18 mouse cellular contexts compared by ENCODE assay signal in the genomic region with DNA sequence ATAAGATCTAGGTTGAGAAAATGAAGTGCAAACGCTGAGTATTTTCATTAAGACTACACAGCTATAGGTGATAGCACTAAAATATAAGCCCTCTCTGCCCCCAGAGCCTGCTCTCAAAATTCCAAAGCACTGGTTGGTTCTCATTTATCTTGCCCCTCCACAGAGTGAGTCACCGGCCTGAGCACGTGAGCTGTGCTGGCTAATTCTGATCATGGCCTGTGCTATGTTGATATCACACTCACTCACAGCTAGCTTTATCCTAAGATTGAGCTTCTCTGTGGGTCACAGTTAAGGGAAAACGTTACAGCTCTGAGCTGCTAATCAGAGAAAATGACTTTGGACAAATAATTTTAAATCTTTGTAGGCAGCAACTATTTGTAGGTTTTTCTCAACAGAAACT. TPM values are rescaled to one million over a fixed set of nuclear protein-coding genes. Genes with fewer than 3 reads are reported as not detected.
DNase-seq lines count a peak whose midpoint lies in the region; ATAC-seq and TF ChIP-seq lines count a peak whose summit lies in the region.
"Had no signal": no experiment of that assay in that cellular context is flagged by ENCODE, and none has a peak within 500 bp of the region (broad histone marks: within the 10 kb centered on the region; RNA-seq: fewer than 3 reads in every experiment).

No protein-coding gene starts in this region.

- no peak overlapping the region for H3K9ac ChIP-seq in intestine, postnatal 0 days (ENCODE audit: low read depth, low read length)
- no peak overlapping the region for H3K9ac ChIP-seq in intestine, embryonic 15.5 days
- H3K9ac ChIP-seq: neural tube, embryonic 13.5 days had no signal

- H3K9me3 ChIP-seq in intestine, postnatal 0 days (ENCODE audit: control insufficient read depth), result no peaks in the 10 kb centered on the region
- H3K9me3 ChIP-seq in intestine, embryonic 15.5 days, result no peaks in the 10 kb centered on the region
- no peaks in the 10 kb centered on the region for H3K9me3 ChIP-seq in forebrain, embryonic 10.5 days
- no peaks in the 10 kb centered on the region for H3K9me3 ChIP-seq in hindbrain, embryonic 10.5 days
- H3K9me3 ChIP-seq: neural tube, embryonic 13.5 days had no signal

- no peak for TF ChIP-seq POLR2A in small intestine, adult 2 months (IDR thresholded peaks at IDR 0.05; ENCODE audit: low read depth, low read length)

- peak; percentile 75 for DNase-seq in c-Kit-positive CD71-positive TER-119-positive erythroid progenitor cells, embryonic 14.5 days (ENCODE audit: low spot score)
- peak; percentile 52 for DNase-seq in heart, postnatal 4 days
- no peak for DNase-seq in forebrain, embryonic 10.5 days (ENCODE audit: extremely low spot score, low spot score)
- no peak for DNase-seq in hindbrain, embryonic 10.5 days (ENCODE audit: low spot score)
- no peak for DNase-seq in frontal cortex, postnatal 36 days (ENCODE audit: low spot score in 2 of 2)
- DNase-seq: cerebellum, adult 18-20 months; kidney, postnatal 25 days; layer of hippocampus, postnatal 36 days; midbrain, embryonic 14.5 days; right cerebral cortex, postnatal 25 days had no signal

- no peak overlapping the region for H3K4me3 ChIP-seq in intestine, postnatal 0 days (ENCODE audit: low read depth, low read length)
- no peak overlapping the region for H3K4me3 ChIP-seq in intestine, embryonic 15.5 days (replicated peaks)
- no peak overlapping the region for H3K4me3 ChIP-seq in small intestine, adult 2 months (ENCODE audit: low read depth, low read length)
- H3K4me3 ChIP-seq in forebrain, embryonic 10.5 days, result no peak overlapping the region
- H3K4me3 ChIP-seq in hindbrain, embryonic 10.5 days, result no peak overlapping the region
- H3K4me3 ChIP-seq: neural tube, embryonic 13.5 days had no signal

- TF ChIP-seq CTCF in intestine, postnatal 0 days (IDR thresholded peaks at IDR 0.05; ENCODE audit: low read depth), result no peak
- TF ChIP-seq CTCF in small intestine, adult 2 months (IDR thresholded peaks at IDR 0.05; ENCODE audit: extremely low read depth, insufficient read length, insufficient replicate concordance, low read depth, low read length), result no peak

- 59% methylated on average over 4 of the region's 4 CpGs for WGBS in intestine, postnatal 0 days
- 82% methylated on average over 4 of the region's 4 CpGs for WGBS in intestine, embryonic 15.5 days
- 47% methylated on average over 4 of the region's 4 CpGs for WGBS in small intestine, adult 2 months
- 90% methylated on average over 4 of the region's 4 CpGs for WGBS in forebrain, embryonic 10.5 days
- WGBS in hindbrain, embryonic 10.5 days, result 91% methylated on average over 4 of the region's 4 CpGs

- H3K27me3 ChIP-seq in intestine, postnatal 0 days (replicated peaks; ENCODE audit: control insufficient read depth, insufficient read depth, low read length), result no peaks in the 10 kb centered on the region
- no peaks in the 10 kb centered on the region for H3K27me3 ChIP-seq in intestine, embryonic 15.5 days (replicated peaks)
- no peaks in the 10 kb centered on the region for H3K27me3 ChIP-seq in small intestine, adult 2 months (ENCODE audit: control insufficient read depth, insufficient read depth, low read length)
- H3K27me3 ChIP-seq in forebrain, embryonic 10.5 days (ENCODE audit: poor library complexity, severe bottlenecking), result no peaks in the 10 kb centered on the region
- no peaks in the 10 kb centered on the region for H3K27me3 ChIP-seq in hindbrain, embryonic 10.5 days (ENCODE audit: insufficient read depth, poor library complexity, severe bottlenecking)
- H3K27me3 ChIP-seq: neural tube, embryonic 13.5 days had no signal

- peak; percentile 29; the same call in 1 of the 2 replicates for ATAC-seq in intestine, postnatal 0 days
- no peak for ATAC-seq in intestine, embryonic 15.5 days

- no peak overlapping the region; the same call in 1 of the 2 replicates for H3K4me2 ChIP-seq in intestine, postnatal 0 days (replicated peaks; ENCODE audit: low read depth)
- no peak overlapping the region for H3K4me2 ChIP-seq in intestine, embryonic 15.5 days (replicated peaks)
- H3K4me2 ChIP-seq: neural tube, embryonic 13.5 days had no signal

- H3K27ac ChIP-seq in intestine, postnatal 0 days (ENCODE audit: low read depth, low read length), result peak overlapping the region; percentile 54; the same call in 1 of the 2 replicates
- no peak overlapping the region for H3K27ac ChIP-seq in intestine, embryonic 15.5 days
- peak overlapping the region; percentile 50; the same call in 1 of the 2 replicates for H3K27ac ChIP-seq in small intestine, adult 2 months (ENCODE audit: insufficient read depth, low read depth, low read length)
- no peak overlapping the region for H3K27ac ChIP-seq in forebrain, embryonic 10.5 days
- H3K27ac ChIP-seq in hindbrain, embryonic 10.5 days, result no peak overlapping the region
- H3K27ac ChIP-seq: neural tube, embryonic 13.5 days had no signal

- no peaks in the 10 kb centered on the region; the same call in 1 of the 2 replicates for H3K4me1 ChIP-seq in intestine, postnatal 0 days (replicated peaks; ENCODE audit: control insufficient read depth, insufficient read depth, low read length)
- H3K4me1 ChIP-seq in intestine, embryonic 15.5 days (replicated peaks), result peaks cover 4% of the 10 kb centered on the region; the same call in 1 of the 2 replicates
- peaks cover 19% of the 10 kb centered on the region for H3K4me1 ChIP-seq in small intestine, adult 2 months (ENCODE audit: control insufficient read depth, insufficient read depth, insufficient read length, low read length)
- H3K4me1 ChIP-seq in forebrain, embryonic 10.5 days, result peaks cover 13% of the 10 kb centered on the region
- H3K4me1 ChIP-seq in hindbrain, embryonic 10.5 days (replicated peaks), result peaks cover 14% of the 10 kb centered on the region

- H3K36me3 ChIP-seq in intestine, postnatal 0 days (ENCODE audit: control insufficient read depth, insufficient read depth), result peaks cover 37% of the 10 kb centered on the region
- H3K36me3 ChIP-seq in intestine, embryonic 15.5 days, result peaks cover 6% of the 10 kb centered on the region; the same call in 1 of the 2 replicates
- peaks cover 31% of the 10 kb centered on the region for H3K36me3 ChIP-seq in small intestine, adult 2 months (ENCODE audit: control insufficient read depth, insufficient read depth, low read length)
- peaks cover 54% of the 10 kb centered on the region for H3K36me3 ChIP-seq in forebrain, embryonic 10.5 days (replicated peaks)
- H3K36me3 ChIP-seq in hindbrain, embryonic 10.5 days, result peaks cover 56% of the 10 kb centered on the region

RNA-seq across cellular contexts. Expression of a gene that starts 2.5 kb away (rescaled TPM):
- 10.7 and 12.1 TPM in 2 replicates for polyA plus RNA-seq in intestine, postnatal 0 days (2015; fragmentation: Nextera tagmentation; extraction: Ambion mirVana)
- 15.3 and 18.8 TPM in 2 replicates for polyA plus RNA-seq in intestine, embryonic 15.5 days (2015; fragmentation: Nextera tagmentation; extraction: Ambion mirVana)
- total RNA-seq in heart, postnatal 4 days (2021), result 10 to 100 TPM; 35.9 to 36.0 TPM
- 4.6 and 11.4 TPM in 2 replicates for polyA plus RNA-seq in small intestine, adult 2 months (2012; rRNA removed)
- polyA plus RNA-seq in forebrain, embryonic 10.5 days (2016; fragmentation: Nextera tagmentation; extraction: Ambion mirVana), result 15.6 and 19.1 TPM in 2 replicates
- 17.8 and 18.3 TPM in 2 replicates for polyA plus RNA-seq in hindbrain, embryonic 10.5 days (2016; fragmentation: Nextera tagmentation; extraction: Ambion mirVana)

RNA-seq across cellular contexts. Expression of a gene that starts 12.0 kb away (rescaled TPM):
- polyA plus RNA-seq in intestine, postnatal 0 days (2015; fragmentation: Nextera tagmentation; extraction: Ambion mirVana), result not detected in 2 replicates
- not detected in 2 replicates for polyA plus RNA-seq in intestine, embryonic 15.5 days (2015; fragmentation: Nextera tagmentation; extraction: Ambion mirVana)
- under 1 TPM in 1 of 2 experiments, not detected in 1; 0.88 TPM for total RNA-seq in heart, postnatal 4 days (2021)
- 0.28 TPM in 1 of 2 replicates, not detected in the other for polyA plus RNA-seq in small intestine, adult 2 months (2012; rRNA removed)
- not detected in 2 replicates for polyA plus RNA-seq in forebrain, embryonic 10.5 days (2016; fragmentation: Nextera tagmentation; extraction: Ambion mirVana)
- not detected in 2 replicates for polyA plus RNA-seq in hindbrain, embryonic 10.5 days (2016; fragmentation: Nextera tagmentation; extraction: Ambion mirVana)
- total RNA-seq: granulocyte monocyte progenitor cell, adult 5-6 weeks; layer of hippocampus, postnatal 36 days had no signal
- polyA plus RNA-seq: erythroblast, embryonic 14.5 days; limb, embryonic 11.5 days; midbrain, embryonic 14.5 days; neural tube, embryonic 13.5 days; stomach, embryonic 14.5 days had no signal

RNA-seq across cellular contexts. Expression of a gene that starts 33.7 kb away (rescaled TPM):
- polyA plus RNA-seq in intestine, postnatal 0 days (2015; fragmentation: Nextera tagmentation; extraction: Ambion mirVana), result 0.17 and 0.27 TPM in 2 replicates
- 0.39 and 0.57 TPM in 2 replicates for polyA plus RNA-seq in intestine, embryonic 15.5 days (2015; fragmentation: Nextera tagmentation; extraction: Ambion mirVana)
- total RNA-seq in heart, postnatal 4 days (2021), result under 1 TPM; 0.14 to 0.43 TPM
- polyA plus RNA-seq in small intestine, adult 2 months (2012; rRNA removed), result 0.13 and 0.30 TPM in 2 replicates
- polyA plus RNA-seq in forebrain, embryonic 10.5 days (2016; fragmentation: Nextera tagmentation; extraction: Ambion mirVana), result 0.05 and 0.16 TPM in 2 replicates
- 0.29 and 0.81 TPM in 2 replicates for polyA plus RNA-seq in hindbrain, embryonic 10.5 days (2016; fragmentation: Nextera tagmentation; extraction: Ambion mirVana)
- total RNA-seq: granulocyte monocyte progenitor cell, adult 5-6 weeks had no signal
- polyA plus RNA-seq: erythroblast, embryonic 14.5 days had no signal

RNA-seq across cellular contexts. Expression of a gene that starts 34.1 kb away (rescaled TPM):
- 30.8 and 34.1 TPM in 2 replicates for polyA plus RNA-seq in intestine, postnatal 0 days (2015; fragmentation: Nextera tagmentation; extraction: Ambion mirVana)
- 8.3 and 11.2 TPM in 2 replicates for polyA plus RNA-seq in intestine, embryonic 15.5 days (2015; fragmentation: Nextera tagmentation; extraction: Ambion mirVana)
- 1 to 10 TPM; 4.7 to 5.0 TPM for total RNA-seq in heart, postnatal 4 days (2021)
- 72.6 and 74.7 TPM in 2 replicates for polyA plus RNA-seq in small intestine, adult 2 months (2012; rRNA removed)
- 10.4 and 11.5 TPM in 2 replicates for polyA plus RNA-seq in forebrain, embryonic 10.5 days (2016; fragmentation: Nextera tagmentation; extraction: Ambion mirVana)
- 13.8 and 15.4 TPM in 2 replicates for polyA plus RNA-seq in hindbrain, embryonic 10.5 days (2016; fragmentation: Nextera tagmentation; extraction: Ambion mirVana)
- total RNA-seq: granulocyte monocyte progenitor cell, adult 5-6 weeks had no signal
- polyA plus RNA-seq: erythroblast, embryonic 14.5 days had no signal

Comparison
In these comparisons a context has a peak if more than half of its experiments do, and no peak if none do; other contexts are left out.
1. H3K27ac ChIP-seq: peak in intestine, postnatal 0 days (single experiment) and small intestine, adult 2 months (single experiment); none in intestine, embryonic 15.5 days (single experiment), forebrain, embryonic 10.5 days (single experiment) and hindbrain, embryonic 10.5 days (single experiment).
2. DNase-seq: peak in c-Kit-positive CD71-positive TER-119-positive erythroid progenitor cells, embryonic 14.5 days (single experiment) and heart, postnatal 4 days (single experiment); none in forebrain, embryonic 10.5 days (single experiment), hindbrain, embryonic 10.5 days (single experiment) and frontal cortex, postnatal 36 days (0 of 2).